Mouse (Mus musculus) intestine, embryonic 15.5 days (tissue): ENCODE data around the gene H2-K1. TPM values are rescaled to one million over a fixed set of nuclear protein-coding genes. Genes with fewer than 3 reads are reported as not detected.

Experiments used
- ATAC-seq: fragments of 200-750 bp; cut with Nextera tagmentation; 2 replicates; pipeline ENCODE4 v1.8.0; 2017; ENCODE audit warnings: moderate TSS enrichment, moderate library complexity
- H3K27ac ChIP-seq: fragments of 300-500 bp; sonication (generic); 2 replicates; pipeline ENCODE4 v1.5.1; 2015; ENCODE audit warnings: mild to moderate bottlenecking, inconsistent platforms
- H3K27me3 ChIP-seq: fragments of 300-500 bp; sonication (generic); replicated peaks from 2 replicates; pipeline ENCODE4 v1.6.1; 2015; ENCODE audit warnings: inconsistent platforms
- H3K36me3 ChIP-seq: fragments of 300-500 bp; sonication (generic); 2 replicates; pipeline ENCODE4 v1.6.1; 2015; ENCODE audit warnings: inconsistent platforms
- H3K4me1 ChIP-seq: fragments of 300-500 bp; sonication (generic); replicated peaks from 2 replicates; pipeline ENCODE4 v1.6.1; 2015; ENCODE audit warnings: inconsistent platforms
- H3K4me2 ChIP-seq: fragments of 300-500 bp; sonication (generic); replicated peaks from 2 replicates; pipeline ENCODE4 v1.6.1; 2015; ENCODE audit warnings: mild to moderate bottlenecking, inconsistent platforms
- H3K4me3 ChIP-seq: fragments of 300-500 bp; sonication (generic); replicated peaks from 2 replicates; pipeline ENCODE4 v1.5.1; 2015; ENCODE audit warnings: inconsistent platforms
- H3K9ac ChIP-seq: fragments of 300-500 bp; sonication (generic); 2 replicates; pipeline ENCODE4 v1.6.1; 2015; ENCODE audit warnings: inconsistent platforms
- H3K9me3 ChIP-seq: fragments of 300-500 bp; sonication (generic); 2 replicates; pipeline ENCODE4 v1.6.1; 2016; ENCODE audit warnings: inconsistent platforms
- WGBS: fragments of 180-500 bp; shearing (Covaris S2); methylation state at CpG from one replicate; pipeline ENCODE4 v1.1.7; 2015; 5-methylcytosine and 5-hydroxymethylcytosine counted together
- polyA plus RNA-seq: library from polyadenylated mRNA; unstranded; fragments of >200 nt; fragmentation: Nextera tagmentation; extraction: Ambion mirVana; gene quantifications from 2 replicates; pipeline ENCODE4 v1.2.1, GENCODE M21; 2015

The H2-K1 gene
- polyA plus RNA-seq, 1 experiment from 2014 or later: 190 TPM

GRCm38 (mm10) chr17:34032806-34033205 lies 32.7 kb upstream of the H2-K1 start:
- Histone ChIP-seq H3K4me2 (peak overlapping the region; percentile 93), H3K36me3 (peaks cover 26% of the 10 kb centered on the region), H3K27ac (peak overlapping the region; percentile 97; the same call in 1 of the 2 replicates), H3K9ac (peak overlapping the region; percentile 93), H3K27me3 (no peaks in the 10 kb centered on the region), H3K4me3 (peak overlapping the region; percentile 96), H3K4me1 (peaks cover 40% of the 10 kb centered on the region), H3K9me3 (no peaks in the 10 kb centered on the region)
- 51% methylated on average over 9 of the region's 9 CpGs for WGBS
- no peak for ATAC-seq

GRCm38 (mm10) chr17:34032174-34032632 lies 32.1 kb upstream of the H2-K1 start:
- ATAC-seq: peak; percentile 50
- Histone ChIP-seq H3K9ac (peak overlapping the region; percentile 93), H3K27me3 (no peaks in the 10 kb centered on the region), H3K9me3 (no peaks in the 10 kb centered on the region), H3K27ac (peak overlapping the region; percentile 97), H3K36me3 (peaks cover 21% of the 10 kb centered on the region; the same call in 1 of the 2 replicates), H3K4me2 (peak overlapping the region; percentile 93), H3K4me3 (peak overlapping the region; percentile 96), H3K4me1 (peaks cover 43% of the 10 kb centered on the region)
- WGBS: 1% methylated on average over 39 of the region's 48 CpGs

- ATAC-seq: peak; percentile 83
- under 1% methylated on average over 80 of the region's 88 CpGs for WGBS
Observed at GRCm38 (mm10) chr17:34031465-34032173, 31.5 kb upstream of the H2-K1 start, which contains the start of the genes Slc39a7 and Rxrb. Gene Slc39a7 (minus strand): TSS chr17:34031682. Gene Rxrb (plus strand): TSS chr17:34031812.

GRCm38 (mm10) chr17:34030861-34031326 lies 30.7 kb upstream of the H2-K1 start:
- Histone ChIP-seq H3K27ac (peak overlapping the region; percentile 97), H3K4me3 (peak overlapping the region; percentile 96), H3K4me2 (peak overlapping the region; percentile 93), H3K9me3 (no peaks in the 10 kb centered on the region), H3K27me3 (no peaks in the 10 kb centered on the region), H3K36me3 (0 out of 2 replicates have a peak, but pooled peaks cover 11% of the 10 kb centered on the region), H3K4me1 (peaks cover 57% of the 10 kb centered on the region), H3K9ac (peak overlapping the region; percentile 82)
- ATAC-seq: no peak; the same call in 1 of the 2 replicates
- 2% methylated on average over 20 of the region's 20 CpGs for WGBS

More at GRCm38 (mm10) chr17:34031465-34032173, 31.5 kb upstream of the H2-K1 start, which contains the start of the genes Slc39a7 and Rxrb:
- peaks cover 16% of the 10 kb centered on the region; the same call in 1 of the 2 replicates for H3K36me3 ChIP-seq
- peak within 1 kb of the TSS; percentile 96 for H3K4me3 ChIP-seq
- peak within 1 kb of the TSS; percentile 93 for H3K4me2 ChIP-seq
- no peaks in the 10 kb centered on the region for H3K27me3 ChIP-seq
- H3K9me3 ChIP-seq: no peaks in the 10 kb centered on the region
- H3K9ac ChIP-seq: peak within 1 kb of the TSS; percentile 93
- peak within 1 kb of the TSS; percentile 97 for H3K27ac ChIP-seq
- peaks cover 49% of the 10 kb centered on the region for H3K4me1 ChIP-seq

GRCm38 (mm10) chr17:34029890-34030595 lies 29.9 kb upstream of the H2-K1 start:
- peak overlapping the region; percentile 93 for H3K4me2 ChIP-seq
- no peaks in the 10 kb centered on the region for H3K9me3 ChIP-seq
- H3K27me3 ChIP-seq: no peaks in the 10 kb centered on the region
- WGBS: 70% methylated on average over 21 of the region's 21 CpGs
- H3K4me1 ChIP-seq: peaks cover 64% of the 10 kb centered on the region
- H3K27ac ChIP-seq: 0 out of 2 replicates have a peak overlapping the region, but pooled peaks have one; percentile 97
- H3K9ac ChIP-seq: peak overlapping the region; percentile 82
- no peak for ATAC-seq
- H3K36me3 ChIP-seq: 0 out of 2 replicates have a peak, but pooled peaks cover 11% of the 10 kb centered on the region
- H3K4me3 ChIP-seq: peak overlapping the region; percentile 96

- H3K4me2 ChIP-seq: peak overlapping the region; percentile 93
- no peaks in the 10 kb centered on the region for H3K9me3 ChIP-seq
- 0 out of 2 replicates have a peak, but pooled peaks cover 11% of the 10 kb centered on the region for H3K36me3 ChIP-seq
- peaks cover 64% of the 10 kb centered on the region for H3K4me1 ChIP-seq
- ATAC-seq: no peak
- H3K4me3 ChIP-seq: peak overlapping the region; percentile 96; the same call in 1 of the 2 replicates
- H3K27ac ChIP-seq: no peak overlapping the region
- H3K9ac ChIP-seq: peak overlapping the region; percentile 82
- H3K27me3 ChIP-seq: no peaks in the 10 kb centered on the region
- 89% methylated on average over 18 of the region's 18 CpGs for WGBS
Observed at GRCm38 (mm10) chr17:34029150-34029889, 29.2 kb upstream of the H2-K1 start.

GRCm38 (mm10) chr17:34028501-34029149 lies 28.5 kb upstream of the H2-K1 start:
- ATAC-seq: no peak
- 71% methylated on average over 17 of the region's 17 CpGs for WGBS
- Histone ChIP-seq H3K4me2 (peak overlapping the region; percentile 94), H3K4me1 (peaks cover 68% of the 10 kb centered on the region), H3K36me3 (0 out of 2 replicates have a peak, but pooled peaks cover 6% of the 10 kb centered on the region), H3K9me3 (no peaks in the 10 kb centered on the region), H3K4me3 (peak overlapping the region; percentile 57; the same call in 1 of the 2 replicates), H3K27ac (0 out of 2 replicates have a peak overlapping the region, but pooled peaks have one; percentile 24), H3K27me3 (no peaks in the 10 kb centered on the region), H3K9ac (no peak overlapping the region)

GRCm38 (mm10) chr17:34027656-34028223 lies 27.6 kb upstream of the H2-K1 start, which contains the start of gene H2-Ke6:
Gene H2-Ke6 (minus strand): TSS chr17:34028060.
- peaks cover 60% of the 10 kb centered on the region for H3K4me1 ChIP-seq
- WGBS: 1% methylated on average over 48 of the region's 49 CpGs

GRCm38 (mm10) chr17:34026917-34027655 lies 26.9 kb upstream of the H2-K1 start:
- peaks cover 57% of the 10 kb centered on the region for H3K4me1 ChIP-seq
- no peaks in the 10 kb centered on the region for H3K9me3 ChIP-seq
- 11% methylated on average over 36 of the region's 36 CpGs for WGBS
- peak overlapping the region; percentile 79 for H3K27ac ChIP-seq
- no peaks in the 10 kb centered on the region for H3K27me3 ChIP-seq
- H3K9ac ChIP-seq: peak overlapping the region; percentile 67
- 0 out of 2 replicates have a peak, but pooled peaks cover 9% of the 10 kb centered on the region for H3K36me3 ChIP-seq
- ATAC-seq: no peak
- H3K4me3 ChIP-seq: peak overlapping the region; percentile 57
- H3K4me2 ChIP-seq: peak overlapping the region; percentile 94

More at GRCm38 (mm10) chr17:34027656-34028223, 27.6 kb upstream of the H2-K1 start, which contains the start of gene H2-Ke6:
- no peaks in the 10 kb centered on the region for H3K9me3 ChIP-seq
- H3K36me3 ChIP-seq: 0 out of 2 replicates have a peak, but pooled peaks cover 8% of the 10 kb centered on the region
- H3K27ac ChIP-seq: peak within 1 kb of the TSS; percentile 79
- H3K4me3 ChIP-seq: peak within 1 kb of the TSS; percentile 57
- ATAC-seq: peak; percentile 77
- peak within 1 kb of the TSS; percentile 94 for H3K4me2 ChIP-seq
- no peaks in the 10 kb centered on the region for H3K27me3 ChIP-seq
- H3K9ac ChIP-seq: peak within 1 kb of the TSS; percentile 67

- peak overlapping the region; percentile 94 for H3K4me2 ChIP-seq
- peaks cover 15% of the 10 kb centered on the region for H3K36me3 ChIP-seq
- WGBS: 33% methylated on average over 2 of the region's 2 CpGs
- ATAC-seq: no peak
- no peaks in the 10 kb centered on the region for H3K9me3 ChIP-seq
- no peak overlapping the region; the same call in 1 of the 2 replicates for H3K4me3 ChIP-seq
- H3K27me3 ChIP-seq: no peaks in the 10 kb centered on the region
- H3K4me1 ChIP-seq: peaks cover 57% of the 10 kb centered on the region
- no peak overlapping the region for H3K27ac ChIP-seq
- no peak overlapping the region for H3K9ac ChIP-seq
Observed at GRCm38 (mm10) chr17:34026221-34026620, 26.1 kb upstream of the H2-K1 start.
